Mouse (Mus musculus): Measurements from ENCODE around the gene Tmem229a. TPM values are rescaled to one million over a fixed set of nuclear protein-coding genes. Genes with fewer than 3 reads are reported as not detected.

Gene Tmem229a
- polyA plus RNA-seq, 1 experiment: 0.22 TPM

DNA sequence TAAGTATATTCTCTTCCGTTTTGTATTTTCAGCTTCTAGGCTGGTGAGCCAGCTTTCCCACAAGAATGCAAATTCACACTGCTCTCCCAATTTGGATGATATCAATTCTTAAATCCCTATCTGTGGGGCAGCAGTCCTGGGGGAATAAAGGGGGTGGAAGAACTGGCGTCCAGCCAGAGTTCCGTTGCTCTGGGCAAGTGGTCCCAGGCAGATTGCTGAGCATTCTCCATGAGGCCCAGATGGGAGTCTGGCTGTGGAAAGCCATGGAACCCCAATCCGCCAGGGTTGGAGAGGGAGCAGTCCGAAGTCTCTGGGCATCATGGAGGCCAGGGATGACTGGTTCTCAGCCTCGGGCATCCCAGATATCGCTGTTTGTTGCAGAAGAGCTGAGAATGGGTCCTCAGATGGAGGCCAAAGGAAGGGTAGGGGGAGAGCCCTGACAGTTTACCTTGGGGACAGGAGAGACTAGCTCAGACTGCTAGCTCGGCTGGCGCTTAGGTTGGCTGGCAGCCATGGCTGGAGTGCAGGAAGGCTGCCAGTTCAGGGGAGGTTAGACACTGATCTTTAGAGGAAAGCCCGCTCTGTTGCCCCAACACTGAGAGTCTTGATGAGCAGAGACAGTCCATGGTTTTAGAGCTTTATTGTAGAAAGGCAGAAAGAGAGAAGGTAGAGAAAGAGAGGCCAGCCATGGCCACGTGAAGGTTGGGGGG lies 30.9 kb downstream of the Tmem229a start:
- no peak overlapping the region for H3K27ac ChIP-seq (ENCODE audit: insufficient read depth, low read length)
- H3K4me3 ChIP-seq (ENCODE audit: extremely low read depth, insufficient read depth, insufficient read length): no peak overlapping the region
- no peaks in the 10 kb centered on the region for H3K36me3 ChIP-seq (ENCODE audit: control insufficient read depth, insufficient read depth, low read length)
- TF ChIP-seq POLR2A (IDR thresholded peaks at IDR 0.05; ENCODE audit: low read depth, low read length): no peak
- no peak for TF ChIP-seq CTCF (IDR thresholded peaks at IDR 0.05; ENCODE audit: extremely low read depth, insufficient read depth, insufficient read length, insufficient replicate concordance)
- no peaks in the 10 kb centered on the region for H3K27me3 ChIP-seq (ENCODE audit: control insufficient read depth, insufficient read depth, low read length)
- H3K4me1 ChIP-seq (ENCODE audit: control insufficient read depth, insufficient read depth, insufficient read length): no peaks in the 10 kb centered on the region
- WGBS: 88% methylated on average over 11 of the region's 11 CpGs
- no peak for DNase-seq (ENCODE audit: low read depth in 1 of 2, low spot score in 2 of 2)

DNA sequence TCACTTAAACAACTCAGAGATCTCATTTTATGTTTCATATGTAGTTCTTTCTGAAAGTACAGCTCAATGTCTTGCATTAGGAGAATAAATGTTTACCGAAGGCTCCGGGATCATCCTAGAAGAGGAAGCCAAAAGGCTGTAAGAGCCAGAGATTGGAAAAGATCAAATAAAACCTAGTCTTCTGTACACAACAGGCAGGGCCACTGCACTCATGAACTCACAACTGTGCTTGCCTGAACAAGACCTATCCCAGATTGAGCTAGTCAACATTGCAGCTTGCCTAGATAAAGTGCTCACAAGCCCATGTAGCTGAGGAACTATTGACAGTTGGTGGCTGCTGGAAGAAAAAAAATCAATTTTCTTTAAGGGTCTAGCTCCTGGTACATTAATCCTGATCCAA lies 42.5 kb downstream of the Tmem229a start:
- WGBS: 95% methylated on average over 2 of the region's 2 CpGs
- no peak for DNase-seq (ENCODE audit: low read depth in 1 of 2, low spot score in 2 of 2)
- H3K27ac ChIP-seq (ENCODE audit: insufficient read depth, low read length): no peak overlapping the region
- TF ChIP-seq POLR2A (IDR thresholded peaks at IDR 0.05; ENCODE audit: low read depth, low read length): no peak
- no peaks in the 10 kb centered on the region for H3K36me3 ChIP-seq (ENCODE audit: control insufficient read depth, insufficient read depth, low read length)
- no peak overlapping the region for H3K4me3 ChIP-seq (ENCODE audit: extremely low read depth, insufficient read depth, insufficient read length)
- H3K27me3 ChIP-seq (ENCODE audit: control insufficient read depth, insufficient read depth, low read length): no peaks in the 10 kb centered on the region
- no peaks in the 10 kb centered on the region for H3K4me1 ChIP-seq (ENCODE audit: control insufficient read depth, insufficient read depth, insufficient read length)

GRCm38 (mm10) chr6:24910728-24911105 lies 45.4 kb downstream of the Tmem229a start:
- H3K4me3 ChIP-seq (ENCODE audit: extremely low read depth, insufficient read depth, insufficient read length): no peak overlapping the region
- no peak for DNase-seq (ENCODE audit: low read depth in 1 of 2, low spot score in 2 of 2)
- TF ChIP-seq CTCF (IDR thresholded peaks at IDR 0.05; ENCODE audit: extremely low read depth, insufficient read depth, insufficient read length, insufficient replicate concordance) (no peak), POLR2A (IDR thresholded peaks at IDR 0.05; ENCODE audit: low read depth, low read length) (no peak)

DNA sequence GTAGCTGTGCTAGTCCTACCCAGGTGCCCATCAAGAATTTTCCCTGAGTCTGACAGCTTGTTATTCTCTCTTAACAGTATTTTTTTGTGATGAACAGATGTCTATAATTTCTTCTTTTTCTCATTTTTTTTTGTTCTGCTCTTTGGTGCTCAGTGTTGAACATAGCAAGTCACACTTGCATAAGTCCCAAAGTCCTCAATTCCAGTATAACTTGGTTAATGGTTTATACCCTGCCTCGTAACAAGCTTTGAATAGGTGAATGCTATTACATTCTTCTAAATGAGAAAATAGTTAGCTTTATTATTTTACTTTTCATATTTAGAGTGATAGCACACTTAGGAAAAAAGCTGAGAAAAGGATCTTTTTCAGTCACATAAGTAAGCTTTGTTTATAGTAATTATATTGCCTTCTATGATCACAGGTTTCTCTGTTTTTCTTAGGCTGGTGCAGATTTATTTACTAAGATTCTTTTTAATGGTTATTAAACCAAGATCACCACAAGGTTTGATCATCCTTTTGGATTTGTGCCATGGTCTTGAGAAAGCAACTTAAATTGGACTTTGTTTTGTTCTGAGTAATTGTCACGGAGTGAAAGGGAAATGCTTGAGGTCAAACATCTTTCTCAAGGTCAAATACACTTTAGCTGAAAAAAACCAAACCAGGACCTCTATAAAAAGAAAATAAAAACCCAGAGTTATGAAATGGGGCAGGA lies 45.9 kb downstream of the Tmem229a start:
- 64% methylated on average over 2 of the region's 2 CpGs for WGBS
- H3K4me3 ChIP-seq (ENCODE audit: extremely low read depth, insufficient read depth, insufficient read length): no peak overlapping the region
- TF ChIP-seq CTCF (IDR thresholded peaks at IDR 0.05; ENCODE audit: extremely low read depth, insufficient read depth, insufficient read length, insufficient replicate concordance): no peak
- no peak for TF ChIP-seq POLR2A (IDR thresholded peaks at IDR 0.05; ENCODE audit: low read depth, low read length)
- H3K4me1 ChIP-seq (ENCODE audit: control insufficient read depth, insufficient read depth, insufficient read length): no peaks in the 10 kb centered on the region
- no peak overlapping the region for H3K27ac ChIP-seq (ENCODE audit: insufficient read depth, low read length)
- H3K36me3 ChIP-seq (ENCODE audit: control insufficient read depth, insufficient read depth, low read length): no peaks in the 10 kb centered on the region
- no peaks in the 10 kb centered on the region for H3K27me3 ChIP-seq (ENCODE audit: control insufficient read depth, insufficient read depth, low read length)
- no peak for DNase-seq (ENCODE audit: low read depth in 1 of 2, low spot score in 2 of 2)

More at GRCm38 (mm10) chr6:24910728-24911105, 45.4 kb downstream of the Tmem229a start:
- H3K36me3 ChIP-seq (ENCODE audit: control insufficient read depth, insufficient read depth, low read length): no peaks in the 10 kb centered on the region
- H3K4me1 ChIP-seq (ENCODE audit: control insufficient read depth, insufficient read depth, insufficient read length): no peaks in the 10 kb centered on the region
- H3K27me3 ChIP-seq (ENCODE audit: control insufficient read depth, insufficient read depth, low read length): no peaks in the 10 kb centered on the region
- no peak overlapping the region for H3K27ac ChIP-seq (ENCODE audit: insufficient read depth, low read length)

- no peak overlapping the region for H3K4me3 ChIP-seq (ENCODE audit: extremely low read depth, insufficient read depth, insufficient read length)
- 85% methylated on average over 2 of the region's 2 CpGs for WGBS
- no peaks in the 10 kb centered on the region for H3K4me1 ChIP-seq (ENCODE audit: control insufficient read depth, insufficient read depth, insufficient read length)
- no peaks in the 10 kb centered on the region for H3K27me3 ChIP-seq (ENCODE audit: control insufficient read depth, insufficient read depth, low read length)
- no peak for DNase-seq (ENCODE audit: low read depth in 1 of 2, low spot score in 2 of 2)
- no peaks in the 10 kb centered on the region for H3K36me3 ChIP-seq (ENCODE audit: control insufficient read depth, insufficient read depth, low read length)
- H3K27ac ChIP-seq (ENCODE audit: insufficient read depth, low read length): no peak overlapping the region
- TF ChIP-seq CTCF (IDR thresholded peaks at IDR 0.05; ENCODE audit: extremely low read depth, insufficient read depth, insufficient read length, insufficient replicate concordance): no peak
- no peak for TF ChIP-seq POLR2A (IDR thresholded peaks at IDR 0.05; ENCODE audit: low read depth, low read length)
Observed at GRCm38 (mm10) chr6:24907824-24908223, 48.3 kb downstream of the Tmem229a start.

- Histone ChIP-seq H3K36me3 (ENCODE audit: control insufficient read depth, insufficient read depth, low read length) (no peaks in the 10 kb centered on the region), H3K27me3 (ENCODE audit: control insufficient read depth, insufficient read depth, low read length) (no peaks in the 10 kb centered on the region), H3K4me1 (ENCODE audit: control insufficient read depth, insufficient read depth, insufficient read length) (no peaks in the 10 kb centered on the region), H3K4me3 (ENCODE audit: extremely low read depth, insufficient read depth, insufficient read length) (no peak overlapping the region), H3K27ac (ENCODE audit: insufficient read depth, low read length) (no peak overlapping the region)
- WGBS: 80% methylated on average over 3 of the region's 3 CpGs
- TF ChIP-seq POLR2A (IDR thresholded peaks at IDR 0.05; ENCODE audit: low read depth, low read length): no peak
- TF ChIP-seq CTCF (IDR thresholded peaks at IDR 0.05; ENCODE audit: extremely low read depth, insufficient read depth, insufficient read length, insufficient replicate concordance): no peak
- no peak for DNase-seq (ENCODE audit: low read depth in 1 of 2, low spot score in 2 of 2)
Observed at GRCm38 (mm10) chr6:24905101-24905500, 51.0 kb downstream of the Tmem229a start.

Other genes starting within 250 kb of the Tmem229a start
- gene Hyal6, start 223.1 kb downstream of the Tmem229a start, polyA plus RNA-seq (2012; rRNA removed): not detected in 2 replicates
- gene Hyal4, start 208.0 kb downstream of the Tmem229a start, polyA plus RNA-seq (2012; rRNA removed): not detected in 2 replicates
- not detected in 2 replicates for gene Spam1, start 165.1 kb downstream of the Tmem229a start, polyA plus RNA-seq (2012; rRNA removed)
- not detected in 2 replicates for gene Hyal5, start 98.3 kb downstream of the Tmem229a start, polyA plus RNA-seq (2012; rRNA removed)